Mouse (Mus musculus) testis, postnatal 14 days (tissue): ENCODE results near the gene Cacna1c.

Source experiments
- DNase-seq: peaks from one replicate; pipeline ENCODE4 v3.0.0; 2021; ENCODE audit warnings: low spot score

The Cacna1c gene

DNA sequence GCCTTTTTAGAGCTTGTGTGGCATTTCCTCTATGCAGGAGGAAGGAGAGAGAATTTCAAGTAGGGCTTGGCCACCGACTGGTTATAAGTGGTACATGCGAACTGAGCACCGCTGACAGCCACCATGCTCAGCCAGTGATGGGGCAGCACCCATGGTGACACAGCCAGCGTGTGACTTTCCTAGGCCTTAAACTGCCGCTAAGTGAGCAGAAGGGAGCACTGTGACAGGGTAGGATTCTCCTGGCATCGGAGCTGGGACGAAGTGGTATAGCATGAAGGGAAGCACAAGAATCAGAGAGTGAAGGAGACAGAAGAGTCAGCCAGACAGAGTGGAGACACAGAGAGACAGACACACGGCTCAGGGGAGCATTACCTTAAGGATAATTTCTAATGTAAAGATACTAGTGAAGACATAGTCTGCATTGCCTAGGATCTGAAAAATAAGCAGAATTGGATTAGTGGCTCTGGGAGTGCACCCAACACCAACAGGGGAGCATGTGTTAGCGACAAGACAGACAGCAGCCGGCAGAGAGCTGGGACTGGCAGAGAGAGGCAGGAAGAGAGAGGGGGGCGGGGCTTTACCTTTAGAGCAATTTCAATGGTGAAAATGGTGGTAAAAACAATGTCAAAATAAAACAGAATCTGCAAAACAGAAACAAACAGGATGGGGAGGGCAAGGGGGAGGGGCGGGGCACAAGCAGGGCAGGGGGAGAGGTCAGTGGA lies 522.1 kb downstream of the Cacna1c start:
- DNase-seq = no peak

DNA sequence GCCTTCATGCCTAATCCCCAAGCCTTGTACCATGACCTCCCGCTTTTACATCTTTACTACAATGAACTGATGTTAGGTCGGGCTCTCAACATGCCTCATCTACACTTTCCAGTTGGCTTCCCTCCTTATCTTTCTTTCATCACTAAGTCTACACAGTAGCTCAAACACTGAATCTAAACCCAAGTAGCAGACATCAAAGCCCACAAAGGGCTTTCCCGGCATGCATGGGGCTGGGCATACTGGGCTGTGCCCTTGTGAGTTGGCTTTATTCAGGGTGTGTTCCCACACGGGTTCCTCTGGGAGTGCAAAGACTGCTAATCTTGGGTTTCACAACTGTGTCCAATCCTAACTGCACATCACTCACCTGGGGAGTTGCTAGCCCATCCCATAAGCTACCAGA lies 542.9 kb downstream of the Cacna1c start:
- DNase-seq = no peak

DNA sequence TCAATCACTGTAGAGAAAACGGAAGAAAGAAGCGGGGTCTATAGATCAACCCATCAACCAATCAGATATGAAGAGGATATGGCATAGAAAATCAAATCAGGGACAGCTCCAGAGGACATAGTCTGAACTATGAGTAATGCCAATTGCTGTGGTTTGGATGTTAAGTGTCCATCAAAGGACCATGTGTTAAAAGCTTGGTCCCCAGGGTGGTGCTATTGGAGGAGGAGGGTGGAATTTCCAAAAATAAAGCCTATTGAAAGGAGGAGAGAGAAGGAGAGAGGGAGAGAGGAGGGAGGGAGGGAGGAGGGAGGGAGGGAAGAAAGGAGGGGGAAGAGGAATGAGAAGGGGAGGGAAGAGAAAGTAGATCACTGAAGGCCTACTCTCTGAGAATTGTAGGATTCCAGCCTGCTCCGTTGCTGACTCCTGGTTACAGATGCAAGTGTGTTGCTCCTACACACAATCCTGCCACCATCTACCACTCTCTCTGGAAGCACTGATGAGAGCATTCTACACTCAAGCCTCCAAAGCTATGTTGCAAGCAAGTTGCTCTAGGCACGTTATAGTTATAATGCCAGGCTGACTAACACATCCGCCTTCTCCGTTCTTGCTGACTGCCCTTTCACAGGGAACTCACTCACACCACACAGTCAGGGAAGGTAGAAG lies 547.0 kb downstream of the Cacna1c start:
- no peak for DNase-seq

DNA sequence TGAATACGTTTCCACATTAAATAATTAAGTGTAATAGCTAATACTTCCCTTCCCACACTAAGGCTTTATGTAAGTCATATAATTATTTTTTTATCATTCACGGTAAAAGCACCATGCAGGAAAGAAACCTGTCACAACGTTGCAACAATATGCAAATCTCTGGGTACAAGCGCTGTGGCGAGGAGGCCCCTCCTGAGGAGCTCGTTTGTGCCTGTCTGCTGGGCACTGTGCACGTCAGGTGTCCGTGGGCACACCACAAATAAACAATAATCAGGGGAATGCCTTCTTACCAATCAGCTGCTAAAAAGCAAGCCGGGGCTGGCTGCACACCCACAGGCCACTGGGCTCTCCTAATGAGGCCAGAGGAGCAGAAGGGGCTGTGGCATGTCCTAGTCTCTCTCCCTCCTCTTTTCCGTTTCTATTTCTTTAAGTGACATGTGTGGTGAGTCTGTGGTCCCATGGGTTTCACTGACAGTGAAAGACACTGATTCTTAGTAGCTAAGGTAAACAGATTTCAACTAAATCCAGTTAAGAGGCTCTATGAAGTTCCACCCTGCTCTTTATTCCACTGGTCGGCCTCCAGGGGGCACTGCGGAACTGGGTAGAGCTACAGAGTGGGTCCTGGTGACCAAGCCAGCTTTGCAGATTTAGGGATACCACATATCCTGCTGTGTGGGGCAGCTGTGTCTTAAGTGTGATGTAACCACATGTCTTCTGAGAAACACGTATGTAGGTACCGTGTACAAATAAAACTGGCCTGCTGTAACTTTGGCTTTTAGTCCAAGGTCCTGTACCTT lies 549.8 kb downstream of the Cacna1c start:
- peak; percentile 36 for DNase-seq

DNA sequence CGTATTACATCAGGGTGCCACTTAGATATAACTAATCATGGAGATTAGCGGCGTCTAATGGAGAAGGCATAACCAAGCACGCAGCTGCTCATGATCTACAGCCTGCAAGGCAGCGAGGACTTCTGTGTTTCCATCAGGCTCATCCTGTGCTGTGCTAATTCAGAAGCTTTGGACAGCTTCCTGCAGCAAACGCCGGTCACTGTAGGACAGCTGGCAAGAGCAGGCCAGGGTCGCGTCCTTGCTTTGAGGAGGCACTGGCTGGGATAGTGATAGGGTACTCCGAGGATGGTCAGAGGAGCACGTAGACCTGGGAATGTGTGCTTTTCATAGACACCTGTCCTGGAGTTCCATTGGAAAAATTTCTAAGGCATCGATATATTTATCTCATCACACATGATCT lies 551.4 kb downstream of the Cacna1c start:
- no peak for DNase-seq

DNA sequence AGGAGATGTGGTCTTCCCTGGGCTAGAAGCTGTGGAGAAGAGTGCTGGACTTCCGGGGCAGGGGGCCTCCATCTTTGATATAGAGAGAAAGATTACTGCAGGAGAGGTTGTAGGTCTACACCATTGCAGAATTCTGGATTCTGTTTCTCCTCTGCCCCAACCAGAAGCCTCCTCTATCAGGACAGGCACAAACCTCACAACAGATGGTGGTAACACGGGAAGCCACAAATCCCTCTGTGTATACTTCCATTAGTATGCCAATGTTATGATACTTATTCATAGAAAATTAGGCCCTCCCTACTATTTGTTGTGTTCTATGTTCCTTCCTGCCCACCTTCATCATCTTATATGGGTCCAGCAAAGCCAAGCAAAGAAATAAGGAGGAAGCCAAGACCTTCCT lies 552.7 kb downstream of the Cacna1c start:
- DNase-seq = no peak

DNA sequence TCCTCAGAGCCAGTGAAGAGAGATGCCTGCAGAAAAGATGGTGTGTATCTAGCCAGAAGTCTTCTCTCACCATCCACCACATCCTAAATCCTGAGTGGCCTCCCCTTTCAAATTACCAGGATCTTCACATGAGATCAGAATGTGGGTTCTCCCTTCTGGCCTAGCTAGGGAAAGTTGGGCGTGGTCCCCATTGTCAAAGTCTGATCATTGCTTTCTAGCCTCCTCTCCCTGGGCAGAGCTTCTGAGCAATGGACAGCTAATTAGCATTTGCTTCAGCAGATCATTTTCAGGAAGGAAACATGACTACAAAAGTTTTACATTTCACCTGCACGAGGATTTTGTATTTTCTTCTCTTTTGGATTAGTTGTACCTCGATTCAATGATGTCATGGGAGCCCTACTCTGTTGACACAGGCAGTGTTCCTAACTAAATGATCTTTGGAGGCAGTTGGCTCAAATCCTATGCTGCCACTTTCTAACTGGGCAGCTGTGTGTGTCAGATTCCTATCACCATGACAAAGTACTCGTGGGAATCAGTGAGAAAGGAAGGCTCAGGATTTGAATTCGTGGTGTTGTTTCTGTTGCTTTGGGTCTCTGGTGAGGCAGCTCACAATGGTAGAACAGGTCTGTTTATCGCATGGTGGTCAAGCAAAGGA lies 554.4 kb downstream of the Cacna1c start:
- DNase-seq = no peak

DNA sequence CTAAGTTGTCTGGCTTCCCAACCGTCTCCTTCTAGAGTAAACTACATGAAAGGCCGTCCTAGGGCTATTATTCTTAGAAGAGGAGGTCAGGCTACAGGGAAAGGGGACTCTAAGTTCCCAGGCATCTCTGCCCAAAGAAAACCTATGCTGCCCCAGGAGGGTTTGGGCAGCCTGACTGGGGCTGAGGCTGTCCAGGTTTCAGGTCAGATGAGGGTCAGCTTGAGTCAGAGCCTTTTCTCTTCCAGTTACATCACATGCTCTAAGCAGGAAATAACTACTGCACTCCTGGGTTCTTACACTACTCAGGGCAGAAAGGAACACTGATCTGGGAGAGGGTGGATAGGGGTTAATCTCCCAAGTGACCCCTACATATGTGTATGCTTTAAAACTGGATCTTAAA lies 556.4 kb downstream of the Cacna1c start:
- no peak for DNase-seq

DNA sequence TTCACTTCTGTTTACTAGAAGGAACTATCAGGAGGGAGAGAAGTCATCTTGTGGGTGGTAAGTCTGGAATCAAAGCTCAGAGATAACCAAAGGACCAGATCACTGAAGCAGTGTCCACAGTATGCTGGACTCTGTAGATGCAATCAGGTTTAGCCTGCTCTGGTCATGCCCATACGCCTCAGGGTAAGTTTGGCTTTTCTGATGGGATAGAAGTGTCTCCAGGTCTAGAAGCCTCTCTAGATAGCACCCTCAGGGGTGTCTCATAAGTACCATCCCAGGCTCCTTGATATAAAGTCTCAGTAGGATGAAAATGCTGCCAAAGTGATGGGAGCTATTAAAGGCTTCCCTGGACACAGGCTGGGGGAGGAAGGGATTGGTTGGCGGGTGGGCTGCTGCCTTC lies 557.3 kb downstream of the Cacna1c start:
- no peak for DNase-seq

DNA sequence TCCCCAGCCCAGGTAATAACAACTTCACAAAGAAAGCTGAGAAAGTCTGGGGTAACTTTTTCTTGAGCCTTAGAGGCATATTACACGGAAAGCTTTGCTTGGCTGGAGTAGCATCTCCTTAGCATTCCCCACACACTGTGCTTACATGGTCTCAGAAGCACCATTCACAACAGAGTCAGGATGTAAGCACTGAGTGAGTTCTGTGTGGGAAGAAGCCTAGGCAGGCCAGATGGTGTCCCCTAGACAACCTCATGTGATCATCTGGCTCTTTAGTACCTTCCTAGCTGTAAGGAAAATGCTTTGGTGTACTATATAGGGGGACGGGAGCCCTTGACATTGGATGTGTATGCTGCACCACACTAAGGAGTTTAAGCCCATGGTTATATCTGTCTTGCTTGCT lies 563.7 kb downstream of the Cacna1c start:
- no peak for DNase-seq

DNA sequence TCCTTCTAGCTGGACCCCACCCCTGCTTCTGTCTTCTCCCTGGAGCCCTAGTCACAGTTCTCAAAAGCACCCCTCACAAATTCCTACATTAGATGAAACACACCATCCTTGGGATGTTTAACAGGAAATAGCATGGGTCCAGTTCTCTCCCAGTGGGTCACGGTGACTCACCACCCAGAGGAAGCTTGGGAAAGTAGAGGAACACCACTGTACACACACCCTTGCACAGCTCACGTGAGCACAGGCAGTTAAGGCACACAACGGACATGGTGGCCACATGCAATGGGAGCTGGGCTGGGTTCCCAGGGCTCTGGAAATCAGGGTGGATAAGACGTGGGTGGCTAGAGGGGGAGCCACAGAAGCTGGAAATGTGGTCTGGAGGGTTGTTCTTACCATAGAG lies 566.2 kb downstream of the Cacna1c start:
- no peak for DNase-seq

DNA sequence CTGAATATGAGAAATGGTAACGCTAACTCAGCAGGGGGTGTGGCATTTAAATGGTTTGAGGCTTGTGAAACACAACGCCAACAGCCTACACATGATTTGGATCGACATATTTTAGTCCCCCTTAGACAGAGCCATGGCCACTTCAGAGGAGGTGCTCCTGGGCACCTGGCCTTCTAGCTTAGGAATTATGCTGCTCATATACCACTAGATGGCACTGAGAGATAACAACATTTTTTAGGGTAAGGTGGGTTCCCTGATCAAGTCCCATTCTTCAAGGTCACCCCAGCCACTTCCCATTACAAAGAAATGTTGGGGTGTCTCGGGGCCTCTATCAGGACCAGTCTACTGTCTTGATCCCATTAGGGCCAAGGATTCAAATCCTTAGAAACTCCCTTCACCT lies 570.0 kb downstream of the Cacna1c start:
- no peak for DNase-seq

DNA sequence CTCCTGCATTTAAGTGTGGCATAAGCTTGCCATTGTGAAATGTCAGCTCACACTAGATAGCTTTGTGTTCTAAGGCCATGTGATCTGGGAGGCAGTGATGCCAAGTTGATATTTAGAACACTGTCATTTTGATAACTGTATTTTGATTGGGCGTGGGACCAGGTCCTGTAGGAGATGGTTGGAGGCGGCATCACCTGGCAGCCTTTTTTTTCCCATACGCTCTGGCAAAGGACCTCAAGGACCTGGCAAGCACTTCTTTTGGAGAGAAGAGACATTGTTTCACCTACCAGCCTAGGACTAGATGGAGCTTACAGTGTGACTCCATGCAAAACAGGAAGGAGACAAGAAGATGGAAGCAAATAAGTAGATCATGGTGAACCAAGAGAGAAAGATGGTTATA lies 572.6 kb downstream of the Cacna1c start:
- no peak for DNase-seq

DNA sequence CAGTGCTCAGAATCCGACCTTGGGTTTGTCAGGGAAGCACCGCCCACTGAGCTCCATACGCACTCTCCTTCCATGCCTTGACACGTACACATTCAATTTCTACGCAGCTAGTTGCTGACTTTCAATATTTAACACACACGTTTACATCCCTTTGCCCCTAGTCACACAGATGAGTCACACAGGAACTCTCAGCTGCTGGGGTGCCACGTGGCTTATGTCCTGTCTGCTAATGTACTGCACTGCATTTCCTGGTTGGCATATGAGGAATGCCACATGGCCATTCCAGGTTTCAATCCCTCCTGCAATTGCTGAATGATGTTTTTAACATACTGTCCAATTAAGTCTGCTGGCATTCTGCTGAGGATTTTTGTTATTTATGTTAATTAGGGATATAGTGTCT lies 574.4 kb downstream of the Cacna1c start:
- DNase-seq = no peak

DNA sequence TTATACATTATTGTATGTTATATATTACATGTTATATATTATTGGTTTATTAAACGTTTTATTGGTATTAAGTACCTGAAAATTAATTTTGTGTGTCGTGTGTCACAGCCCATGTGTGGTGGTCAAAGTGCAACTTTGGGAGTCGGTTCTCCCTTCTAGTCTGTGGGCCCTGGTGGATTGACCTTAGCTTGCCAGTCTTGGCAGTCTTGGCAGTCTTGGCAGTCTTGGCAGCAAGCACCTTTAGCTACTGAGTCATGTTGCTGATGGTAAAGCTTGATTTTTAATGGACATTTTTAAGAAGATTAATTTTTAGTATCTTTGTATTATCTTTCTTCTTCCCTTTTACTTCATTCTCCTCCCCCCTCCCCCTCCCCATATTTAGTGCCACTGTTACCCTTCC lies 574.8 kb downstream of the Cacna1c start:
- no peak for DNase-seq

DNA sequence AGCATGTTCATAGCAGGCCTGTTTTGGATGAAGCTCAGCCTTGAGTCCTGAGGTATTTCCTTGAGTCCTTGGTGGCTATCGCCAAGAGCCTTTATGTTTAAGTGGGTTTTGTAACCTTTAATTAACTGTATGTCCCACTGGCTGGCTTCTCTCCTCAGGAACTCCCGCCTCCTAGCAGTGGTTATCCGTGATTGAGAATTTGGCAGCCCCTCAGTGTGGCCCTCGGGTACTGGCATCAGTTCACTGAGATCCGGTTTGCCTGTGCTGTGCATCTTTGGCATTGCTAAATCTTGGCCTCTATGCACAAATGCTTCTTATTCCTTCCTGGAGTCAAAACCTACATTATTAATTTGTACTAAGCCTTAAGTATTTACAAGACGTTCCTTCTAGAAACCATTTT lies 587.3 kb downstream of the Cacna1c start:
- DNase-seq = no peak

DNA sequence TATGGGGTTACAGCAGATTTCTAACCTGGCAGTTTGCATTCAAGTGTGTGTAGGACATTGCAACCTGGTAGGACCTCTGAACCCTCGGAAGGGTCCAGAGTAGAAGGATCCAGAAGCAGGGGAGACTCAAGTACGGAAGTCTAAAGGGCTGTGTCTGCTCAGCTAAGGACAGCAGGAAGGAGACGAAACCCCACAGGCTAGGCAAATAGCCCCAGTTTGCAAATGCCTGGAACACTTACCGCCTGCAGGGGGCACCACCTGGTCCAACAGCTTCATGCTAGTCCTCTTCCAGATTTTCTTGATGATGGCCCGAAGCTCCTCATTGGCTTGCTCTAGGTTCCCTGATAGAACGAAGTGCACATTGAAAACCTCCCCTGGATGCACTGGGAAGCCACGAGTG lies 590.2 kb downstream of the Cacna1c start:
- no peak for DNase-seq

DNA sequence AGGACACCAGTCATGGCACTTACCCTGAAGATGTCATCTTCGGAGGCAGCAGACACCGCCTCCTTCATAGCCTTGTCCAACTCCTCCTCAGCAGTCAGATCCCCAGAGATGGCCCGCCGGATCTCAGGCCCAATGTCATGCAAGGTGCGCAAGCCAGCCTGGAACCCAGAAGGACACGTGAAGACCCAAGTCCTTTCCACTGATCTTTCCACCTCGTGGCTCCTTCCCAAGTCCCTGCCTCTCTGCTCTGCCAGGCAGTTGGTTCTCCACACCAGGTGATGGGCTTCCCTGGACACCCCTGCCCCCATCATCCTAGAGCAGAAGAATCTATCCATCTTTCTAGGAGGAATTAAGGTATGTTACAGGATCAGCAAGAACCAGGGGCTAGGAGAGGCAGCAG lies 592.4 kb downstream of the Cacna1c start:
- DNase-seq = no peak

DNA sequence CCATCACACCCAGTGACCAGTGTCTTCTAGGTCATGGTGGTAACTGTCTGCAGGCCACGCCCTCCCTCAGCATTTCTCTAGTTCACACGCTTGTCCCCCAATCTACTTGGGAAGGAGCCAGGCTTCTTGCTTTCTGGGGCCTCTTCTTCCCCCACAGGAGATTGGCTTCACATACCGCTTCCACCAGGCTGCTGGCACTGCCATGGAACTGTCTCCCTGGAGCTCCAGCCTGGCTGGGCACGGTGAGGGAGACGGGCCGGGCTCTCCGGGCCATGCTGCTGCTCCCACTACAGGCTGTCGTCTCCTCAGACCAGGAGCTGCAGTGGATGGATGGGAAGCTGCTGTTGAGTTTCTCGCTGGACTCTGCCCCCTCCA lies 600.5 kb downstream of the Cacna1c start:
- DNase-seq = no peak

DNA sequence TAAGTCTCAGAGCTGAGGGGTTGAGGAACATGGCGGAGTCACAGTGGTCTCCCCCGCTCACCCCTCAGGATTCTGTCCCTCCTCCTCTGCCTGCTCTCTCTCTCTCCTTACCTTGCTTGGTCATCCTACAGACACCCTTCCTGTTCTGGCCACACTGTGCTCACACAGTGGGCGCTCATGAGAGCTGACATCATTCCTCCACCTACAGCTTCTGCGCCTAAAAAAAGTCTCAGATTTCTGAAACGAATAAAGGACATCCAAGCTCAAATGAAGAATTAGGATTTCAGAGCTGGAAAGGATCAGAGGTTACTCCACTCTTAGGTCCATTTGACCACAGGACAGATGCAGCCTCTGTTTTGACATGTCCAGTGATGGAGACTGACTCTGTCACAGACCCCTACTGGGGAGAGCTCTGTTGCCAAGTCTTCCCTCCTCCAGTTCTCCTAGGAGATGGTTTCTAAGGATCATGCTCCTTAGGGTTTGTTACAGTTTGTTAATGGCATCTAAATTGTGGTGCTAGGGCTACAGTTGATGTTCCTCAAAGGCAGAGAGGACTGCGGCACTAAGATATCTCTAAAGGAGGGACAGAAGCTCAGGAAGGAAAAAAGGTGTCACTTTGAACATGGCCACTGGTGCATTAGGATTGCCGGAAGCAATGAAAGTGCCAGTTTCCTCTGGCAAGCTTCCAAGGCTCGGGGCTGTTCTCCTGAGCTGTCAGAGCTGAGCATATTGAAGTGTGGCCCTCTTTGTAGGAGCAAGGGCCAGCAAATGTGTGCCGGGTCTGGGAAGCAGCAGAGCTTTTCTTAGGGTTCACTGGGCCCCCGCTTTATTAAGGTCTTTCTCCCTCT lies 601.2 kb downstream of the Cacna1c start:
- no peak for DNase-seq

DNA sequence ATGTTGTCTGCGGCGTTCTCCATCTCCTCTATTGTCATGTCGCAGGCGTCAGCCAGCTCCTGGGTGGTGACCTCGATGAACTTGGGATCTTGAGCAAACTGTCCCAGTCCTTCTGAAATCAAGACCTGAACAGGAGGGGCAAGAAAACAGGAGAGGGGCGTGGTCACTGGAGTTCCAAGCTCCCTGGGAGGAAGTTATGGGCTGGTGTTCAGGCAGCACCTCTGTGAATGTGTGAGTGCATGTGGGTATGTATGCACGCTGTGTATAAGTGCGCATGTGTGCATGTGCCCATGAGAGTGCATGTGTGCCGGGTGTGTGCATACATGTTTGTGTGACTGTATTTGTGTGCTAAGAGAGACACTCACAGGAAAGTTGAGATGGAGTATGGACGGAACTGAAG lies 602.1 kb downstream of the Cacna1c start:
- no peak for DNase-seq
